ENCODE assay signal across 8 mouse cellular contexts in genomic region chr11:76028072-76028465, GRCm38 (mm10). TPM values are rescaled to one million over a fixed set of nuclear protein-coding genes. Genes with fewer than 3 reads are reported as not detected.
A peak's percentile ranks its signal among the peaks of the same experiment; 100 is the strongest.
DNase-seq lines count a peak whose midpoint lies in the region; ATAC-seq and TF ChIP-seq lines count a peak whose summit lies in the region.

No protein-coding gene starts in this region.

- H3K4me3 ChIP-seq in layer of hippocampus, adult 2 months = peak overlapping the region; percentile 75
- H3K4me3 ChIP-seq in heart, postnatal 0 days (ENCODE audit: low read depth, low read length) = peak overlapping the region; percentile 65
- H3K4me3 ChIP-seq in liver, embryonic 12.5 days = peak overlapping the region; percentile 67
- H3K4me3 ChIP-seq in stomach, embryonic 14.5 days (ENCODE audit: low read depth, low read length) = peak overlapping the region; percentile 86

- peak overlapping the region; percentile 78 for H3K4me2 ChIP-seq in heart, postnatal 0 days (ENCODE audit: low read depth, low read length)
- peak overlapping the region; percentile 98 for H3K4me2 ChIP-seq in liver, embryonic 12.5 days
- peak overlapping the region; percentile 69 for H3K4me2 ChIP-seq in stomach, embryonic 14.5 days (replicated peaks; ENCODE audit: low read depth, low read length)

- H3K36me3 ChIP-seq in heart, postnatal 0 days (replicated peaks; ENCODE audit: control insufficient read depth, insufficient read depth, low read length) = no peaks in the 10 kb centered on the region
- H3K36me3 ChIP-seq in liver, embryonic 12.5 days = no peaks in the 10 kb centered on the region
- H3K36me3 ChIP-seq in stomach, embryonic 14.5 days (ENCODE audit: control insufficient read depth, insufficient read depth, low read length) = peaks cover 6% of the 10 kb centered on the region

- peak overlapping the region; percentile 43; the same call in 1 of the 2 replicates for H3K27ac ChIP-seq in layer of hippocampus, adult 2 months
- H3K27ac ChIP-seq in heart, postnatal 0 days (ENCODE audit: low read depth) = peak overlapping the region; percentile 71; the same call in 1 of the 2 replicates
- no peak overlapping the region for H3K27ac ChIP-seq in liver, embryonic 12.5 days
- peak overlapping the region; percentile 84 for H3K27ac ChIP-seq in stomach, embryonic 14.5 days (ENCODE audit: low read length)

- peaks cover 5% of the 10 kb centered on the region; the same call in 1 of the 2 replicates for H3K4me1 ChIP-seq in heart, postnatal 0 days (ENCODE audit: control insufficient read depth, insufficient read depth)
- H3K4me1 ChIP-seq in liver, embryonic 12.5 days = peaks cover 22% of the 10 kb centered on the region
- peaks cover 15% of the 10 kb centered on the region; the same call in 1 of the 2 replicates for H3K4me1 ChIP-seq in stomach, embryonic 14.5 days (ENCODE audit: control insufficient read depth, insufficient read depth, low read length)

- TF ChIP-seq EP300 in heart, postnatal 0 days (IDR thresholded peaks at IDR 0.05; ENCODE audit: low read depth) = no peak

- 12% methylated on average over 12 of the region's 14 CpGs for WGBS in heart, postnatal 0 days
- 9% methylated on average over 13 of the region's 14 CpGs for WGBS in liver, embryonic 12.5 days (ENCODE audit: insufficient replicate concordance)
- WGBS in stomach, embryonic 14.5 days = 3% methylated on average over 11 of the region's 14 CpGs

- TF ChIP-seq CTCF in layer of hippocampus, adult 2 months (conservative IDR thresholded peaks at IDR 0.05) = no peak
- TF ChIP-seq CTCF in brain, embryonic 14.5 days (IDR thresholded peaks at IDR 0.05; ENCODE audit: borderline replicate concordance, extremely low read depth, insufficient read depth, insufficient read length) = no peak
- no peak for TF ChIP-seq CTCF in heart, postnatal 0 days (IDR thresholded peaks at IDR 0.05; ENCODE audit: low read depth)

- no peaks in the 10 kb centered on the region for H3K27me3 ChIP-seq in heart, postnatal 0 days (ENCODE audit: control insufficient read depth, insufficient read depth, low read length)
- peaks cover 62% of the 10 kb centered on the region for H3K27me3 ChIP-seq in liver, embryonic 12.5 days (replicated peaks)
- H3K27me3 ChIP-seq in stomach, embryonic 14.5 days (ENCODE audit: control insufficient read depth, insufficient read depth, low read length) = no peaks in the 10 kb centered on the region

- no peaks in the 10 kb centered on the region for H3K9me3 ChIP-seq in heart, postnatal 0 days (replicated peaks; ENCODE audit: control insufficient read depth, low read length)
- H3K9me3 ChIP-seq in liver, embryonic 12.5 days (replicated peaks) = no peaks in the 10 kb centered on the region
- H3K9me3 ChIP-seq in stomach, embryonic 14.5 days (ENCODE audit: control insufficient read depth, low read depth, low read length) = no peaks in the 10 kb centered on the region

- TF ChIP-seq POLR2A in brain, embryonic 14.5 days (IDR thresholded peaks at IDR 0.05; ENCODE audit: borderline replicate concordance, extremely low read depth, insufficient read depth, insufficient read length, poor library complexity, severe bottlenecking) = no peak

- H3K9ac ChIP-seq in heart, postnatal 0 days (replicated peaks; ENCODE audit: low read depth, low read length) = peak overlapping the region; percentile 68; the same call in 1 of the 2 replicates
- peak overlapping the region; percentile 70 for H3K9ac ChIP-seq in liver, embryonic 12.5 days
- H3K9ac ChIP-seq in stomach, embryonic 14.5 days (replicated peaks; ENCODE audit: low read depth, low read length) = 0 out of 2 replicates have a peak overlapping the region, but pooled peaks have one; percentile 83

- ATAC-seq in heart, postnatal 0 days (ENCODE audit: insufficient read depth, low read depth) = peak; percentile 12; the same call in 1 of the 2 replicates
- peak; percentile 33 for ATAC-seq in liver, embryonic 12.5 days
- peak; percentile 29; the same call in 1 of the 2 replicates for ATAC-seq in stomach, embryonic 14.5 days (ENCODE audit: insufficient number of reproducible peaks, insufficient read depth, low FRiP score, low read depth)

- DNase-seq in layer of hippocampus, adult 2 months (ENCODE audit: low spot score in 2 of 2) = no peak
- DNase-seq in layer of hippocampus, adult 9-11 months = no peak
- DNase-seq in brain, embryonic 14.5 days (ENCODE audit: low read depth) = peak; percentile 14
- no peak for DNase-seq in heart, postnatal 0 days (ENCODE audit: low spot score)
- no peak for DNase-seq in right cerebral cortex, postnatal 14 days
- DNase-seq in cerebellum, adult 9-11 months = no peak

RNA-seq across cellular contexts. Expression of gene Rflnb, which starts 0.5 kb away (rescaled TPM):
- 1 to 10 TPM; 7.0 to 9.5 TPM for total RNA-seq in layer of hippocampus, adult 2 months (2021)
- 3.4 and 6.0 TPM in 2 replicates for polyA plus RNA-seq in brain, embryonic 14.5 days (2012; rRNA removed)
- total RNA-seq in heart, postnatal 0 days (2014; rRNA removed; ENCODE audit: low replicate concordance) = 15.6 and 16.4 TPM in 2 replicates
- 22.9 and 24.1 TPM in 2 replicates for polyA plus RNA-seq in heart, postnatal 0 days (2015; fragmentation: Nextera tagmentation; extraction: Ambion mirVana)
- polyA plus RNA-seq in liver, embryonic 12.5 days (2016; fragmentation: Nextera tagmentation; extraction: Ambion mirVana) = 4.5 and 4.8 TPM in 2 replicates
- 42.8 and 44.5 TPM in 2 replicates for polyA plus RNA-seq in stomach, embryonic 14.5 days (2014; fragmentation: Nextera tagmentation; extraction: Ambion mirVana)

RNA-seq across cellular contexts. Expression of gene 1700016K19Rik, which starts 28.4 kb away (rescaled TPM):
- total RNA-seq in layer of hippocampus, adult 2 months (2021) = 1 to 10 TPM; 1.5 to 2.1 TPM
- polyA plus RNA-seq in brain, embryonic 14.5 days (2012; rRNA removed) = 3.3 and 3.7 TPM in 2 replicates
- total RNA-seq in heart, postnatal 0 days (2014; rRNA removed; ENCODE audit: low replicate concordance) = not detected in 2 replicates
- polyA plus RNA-seq in heart, postnatal 0 days (2015; fragmentation: Nextera tagmentation; extraction: Ambion mirVana) = 0.47 TPM in 1 of 2 replicates, not detected in the other
- polyA plus RNA-seq in liver, embryonic 12.5 days (2016; fragmentation: Nextera tagmentation; extraction: Ambion mirVana) = not detected in 2 replicates
- 3.2 and 4.2 TPM in 2 replicates for polyA plus RNA-seq in stomach, embryonic 14.5 days (2014; fragmentation: Nextera tagmentation; extraction: Ambion mirVana)
